Mouse (Mus musculus): ENCODE measurements around the gene Nmnat2.

The Nmnat2 gene

DNA sequence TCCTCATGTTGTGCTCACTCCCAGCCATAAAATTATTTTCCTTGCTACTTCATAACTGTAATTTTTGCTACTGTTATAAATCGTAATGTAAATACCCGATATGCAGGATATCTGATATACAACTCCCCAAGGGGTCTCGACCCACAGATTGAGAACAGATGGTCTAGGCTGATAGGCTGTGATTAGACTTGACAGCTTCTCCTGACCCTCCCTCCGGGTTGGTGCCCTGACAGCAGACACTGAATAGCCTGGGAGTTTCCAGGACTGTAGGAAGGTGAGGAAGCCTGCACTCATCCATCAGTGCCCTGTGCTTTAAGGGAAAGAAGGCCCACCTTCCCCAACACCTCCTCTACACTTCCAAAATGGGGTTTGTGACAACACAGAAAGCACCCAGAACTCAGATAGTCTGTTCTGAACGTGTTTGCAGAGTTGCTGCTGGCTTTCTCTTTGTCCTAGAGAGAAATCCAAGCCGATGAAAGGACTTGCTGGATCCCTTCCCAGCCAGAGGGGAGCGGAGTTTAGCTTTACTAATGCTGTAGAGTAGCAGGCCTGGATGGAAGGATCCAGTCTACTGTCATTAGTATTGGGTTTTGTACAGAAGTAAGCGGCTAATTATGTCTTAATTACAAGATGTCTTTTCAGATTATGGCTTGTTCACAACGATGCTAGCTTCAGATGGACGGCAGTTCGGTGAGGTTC is 61.8 kb downstream of the Nmnat2 start:
- in situ Hi-C loops (cut with MboI; ENCODE audit: low sequenced_read_pairs): no loop called here

- in situ Hi-C loops (cut with MboI; ENCODE audit: low sequenced_read_pairs): no loop called here
These were observed 64.3 kb downstream of the Nmnat2 start for GRCm38 (mm10) chr1:153019128-153019527.

DNA sequence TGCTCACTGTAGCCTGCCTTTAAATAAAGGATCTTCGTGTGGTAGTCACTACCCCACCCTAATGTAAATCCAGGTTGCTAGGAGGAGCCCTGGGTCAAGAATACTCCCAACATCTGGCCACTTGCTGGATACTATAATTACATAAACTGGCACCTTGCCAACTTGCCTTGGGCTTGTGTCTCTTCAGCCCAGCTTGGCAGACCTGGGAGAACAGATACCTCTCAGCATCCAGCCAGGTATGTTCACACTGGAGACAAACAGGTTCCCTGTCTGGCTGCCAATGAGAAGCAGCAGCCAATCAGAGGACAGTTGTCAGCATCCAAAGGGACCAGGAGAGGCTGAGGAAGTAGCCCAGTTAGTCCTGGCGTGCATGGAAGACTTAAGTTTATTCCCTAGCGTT is 64.8 kb downstream of the Nmnat2 start:
- in situ Hi-C loops (cut with MboI; ENCODE audit: low sequenced_read_pairs): no loop called here

- in situ Hi-C loops (cut with MboI; ENCODE audit: low sequenced_read_pairs): no loop called here
These were observed 66.3 kb downstream of the Nmnat2 start for GRCm38 (mm10) chr1:153021034-153021638.

- in situ Hi-C loops (cut with MboI; ENCODE audit: low sequenced_read_pairs): no loop called here
These were observed 68.2 kb downstream of the Nmnat2 start for GRCm38 (mm10) chr1:153023018-153023417.

- in situ Hi-C loops (cut with MboI; ENCODE audit: low sequenced_read_pairs): no loop called here
These were observed 69.1 kb downstream of the Nmnat2 start for GRCm38 (mm10) chr1:153023875-153024274.

- in situ Hi-C loops (cut with MboI; ENCODE audit: low sequenced_read_pairs): no loop called here
These were observed 69.7 kb downstream of the Nmnat2 start for GRCm38 (mm10) chr1:153024453-153024852.

- in situ Hi-C loops (cut with MboI; ENCODE audit: low sequenced_read_pairs): no loop called here
These were observed 76.6 kb downstream of the Nmnat2 start for GRCm38 (mm10) chr1:153031345-153031744.

- in situ Hi-C loops (cut with MboI; ENCODE audit: low sequenced_read_pairs): no loop called here
These were observed 77.2 kb downstream of the Nmnat2 start for GRCm38 (mm10) chr1:153031954-153032353.

DNA sequence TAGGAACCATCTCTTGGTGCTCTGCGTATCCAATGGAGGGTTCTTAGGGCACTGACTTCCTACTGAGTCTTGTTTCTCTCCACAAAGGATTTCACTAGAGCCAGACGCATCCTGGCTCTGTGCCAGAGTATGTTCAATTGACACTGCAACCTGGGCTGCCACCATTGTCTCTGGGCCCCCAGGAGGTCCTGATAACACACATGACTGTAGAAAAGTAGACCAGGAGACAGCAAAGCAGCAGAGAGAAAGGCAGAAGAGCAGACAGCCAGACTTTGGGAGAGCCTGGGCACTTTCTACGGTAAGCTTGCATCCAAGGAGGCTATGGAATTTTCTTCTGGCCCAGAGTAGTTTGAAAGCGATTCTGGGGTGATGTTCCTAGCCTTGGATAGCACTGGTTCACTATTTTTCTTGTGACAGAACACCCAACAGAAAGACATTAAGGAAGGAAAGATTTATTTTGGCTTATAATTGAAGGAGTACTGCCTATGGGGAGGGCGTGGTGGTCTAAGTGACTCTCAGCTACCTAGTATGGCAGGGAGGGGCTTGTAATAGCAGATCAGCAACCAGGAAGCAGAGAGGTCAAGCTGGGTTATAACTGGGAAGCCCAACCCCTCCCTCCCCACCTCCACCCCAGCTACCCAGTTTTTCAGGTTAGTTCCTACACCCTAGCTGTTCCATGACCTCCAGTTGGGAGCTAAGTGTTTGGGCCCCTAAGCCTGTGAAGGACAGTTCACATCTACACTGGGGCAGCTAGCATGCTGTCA is 78.5 kb downstream of the Nmnat2 start:
- in situ Hi-C loops (cut with MboI; ENCODE audit: low sequenced_read_pairs): no loop called here

DNA sequence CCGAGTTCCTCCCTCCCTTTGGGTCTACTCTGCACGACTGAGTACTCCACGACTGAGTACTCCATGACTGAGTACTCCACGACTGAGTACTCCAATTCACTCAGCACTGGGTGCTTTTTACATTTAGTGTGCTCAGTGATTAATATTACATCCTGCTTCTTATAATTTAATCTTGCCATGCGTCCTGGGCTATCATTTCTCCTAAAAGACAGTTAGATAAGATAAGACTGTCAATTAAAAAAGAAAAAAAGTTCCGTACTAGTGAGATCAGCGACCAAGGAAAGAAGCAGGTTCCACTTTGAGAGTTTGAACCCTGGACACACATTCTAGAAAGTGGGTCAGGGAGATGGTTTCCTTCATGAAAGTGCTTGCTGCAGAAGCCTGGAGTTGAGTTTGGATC is 79.3 kb downstream of the Nmnat2 start:
- in situ Hi-C loops (cut with MboI; ENCODE audit: low sequenced_read_pairs): no loop called here

DNA sequence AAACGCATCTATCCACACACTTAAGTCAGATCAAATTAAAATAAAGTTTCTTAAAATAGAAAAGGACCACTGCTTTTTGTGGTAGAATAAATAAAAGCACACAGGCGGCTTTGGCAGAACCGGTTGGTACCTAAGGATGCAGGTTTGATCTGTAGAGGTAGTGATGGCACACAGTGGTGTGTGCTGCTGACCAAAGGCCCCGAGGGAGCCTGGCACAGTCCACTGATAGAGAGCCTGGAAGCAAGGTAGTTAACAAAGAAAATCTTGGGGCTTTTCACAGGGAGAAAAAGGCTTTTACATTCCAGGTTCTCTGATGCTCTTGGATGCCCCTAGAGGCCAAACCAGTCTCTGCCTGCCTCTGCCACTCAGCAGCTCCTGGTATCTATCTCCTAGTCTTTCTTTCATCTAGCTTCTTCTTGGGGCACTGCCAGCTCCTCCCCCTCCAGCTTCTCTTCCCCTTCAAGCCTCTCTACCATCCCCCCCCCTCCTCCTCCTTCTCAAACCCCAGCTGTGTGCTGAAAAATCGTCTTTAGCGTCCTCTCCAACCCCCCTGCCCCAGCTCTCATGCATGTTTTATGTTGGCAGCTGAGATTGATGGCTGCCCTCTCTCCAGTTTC is 80.6 kb downstream of the Nmnat2 start:
- in situ Hi-C loops (cut with MboI; ENCODE audit: low sequenced_read_pairs): no loop called here

GRCm38 (mm10) chr1:153037353-153038345 is 82.9 kb downstream of the Nmnat2 start:
- in situ Hi-C loops (cut with MboI; ENCODE audit: low sequenced_read_pairs): no loop called here

GRCm38 (mm10) chr1:153040091-153040490 is 85.3 kb downstream of the Nmnat2 start:
- in situ Hi-C loops (cut with MboI; ENCODE audit: low sequenced_read_pairs): no loop called here

GRCm38 (mm10) chr1:153041046-153041445 is 86.3 kb downstream of the Nmnat2 start:
- in situ Hi-C loops (cut with MboI; ENCODE audit: low sequenced_read_pairs): no loop called here

GRCm38 (mm10) chr1:153042318-153042717 is 87.5 kb downstream of the Nmnat2 start:
- in situ Hi-C loops (cut with MboI; ENCODE audit: low sequenced_read_pairs): no loop called here

DNA sequence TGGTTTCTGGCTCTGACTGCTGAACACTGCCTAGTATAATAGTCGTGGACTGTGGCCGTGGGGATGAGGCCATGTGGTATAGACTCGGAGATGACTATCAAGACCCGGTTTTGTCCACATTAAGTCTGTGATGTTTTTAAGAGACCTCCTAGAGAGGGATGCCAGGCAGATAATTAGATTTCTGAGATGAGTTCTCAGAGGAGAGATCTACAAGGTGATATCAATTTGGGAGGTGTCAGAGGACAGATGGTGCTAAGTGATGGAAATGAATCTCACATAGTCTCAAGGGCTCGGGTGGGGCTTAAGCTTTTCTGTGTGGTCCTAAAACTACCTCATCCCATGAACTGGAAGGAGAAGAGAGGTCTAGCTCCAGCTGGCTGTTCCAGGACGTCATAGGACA is 88.5 kb downstream of the Nmnat2 start:
- in situ Hi-C loops (cut with MboI; ENCODE audit: low sequenced_read_pairs): no loop called here

- in situ Hi-C loops (cut with MboI; ENCODE audit: low sequenced_read_pairs): no loop called here
These were observed 90.6 kb downstream of the Nmnat2 start for GRCm38 (mm10) chr1:153045368-153045767.

DNA sequence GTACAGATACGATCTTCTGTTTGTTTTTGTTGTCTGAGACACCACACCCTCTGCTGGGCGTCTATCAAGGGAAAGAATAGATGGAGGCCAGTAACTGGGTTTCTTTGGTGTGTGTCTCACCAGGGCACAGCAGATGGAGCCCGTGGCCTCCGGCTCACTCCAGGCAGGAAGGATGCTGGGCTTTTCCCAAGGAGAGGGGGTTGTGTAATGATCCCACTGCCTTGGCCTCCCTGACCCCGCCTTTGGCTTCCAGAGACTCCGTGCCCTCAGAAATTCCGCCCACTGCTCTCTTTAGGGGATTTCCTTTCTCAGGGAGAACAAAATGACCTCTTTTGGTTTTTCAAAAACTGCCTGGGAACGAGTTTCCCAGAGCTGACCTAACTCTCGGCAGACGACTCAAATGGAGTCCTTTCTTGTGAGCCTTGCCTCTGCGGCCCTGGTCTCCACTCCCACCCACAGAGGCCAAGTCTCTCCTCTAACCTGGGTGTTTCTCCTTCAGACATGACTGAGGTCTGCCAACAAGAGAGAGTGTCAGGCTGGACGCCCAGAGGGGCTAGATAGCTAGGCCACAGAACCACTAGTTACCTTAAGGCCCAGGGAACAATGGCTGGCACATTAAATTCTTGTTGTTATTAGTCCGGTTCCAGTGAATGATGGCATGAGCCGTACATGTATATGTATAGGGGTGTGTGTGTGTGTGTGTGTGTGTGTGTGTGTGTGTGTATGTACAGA is 93.5 kb downstream of the Nmnat2 start:
- in situ Hi-C loops (cut with MboI; ENCODE audit: low sequenced_read_pairs): no loop called here

DNA sequence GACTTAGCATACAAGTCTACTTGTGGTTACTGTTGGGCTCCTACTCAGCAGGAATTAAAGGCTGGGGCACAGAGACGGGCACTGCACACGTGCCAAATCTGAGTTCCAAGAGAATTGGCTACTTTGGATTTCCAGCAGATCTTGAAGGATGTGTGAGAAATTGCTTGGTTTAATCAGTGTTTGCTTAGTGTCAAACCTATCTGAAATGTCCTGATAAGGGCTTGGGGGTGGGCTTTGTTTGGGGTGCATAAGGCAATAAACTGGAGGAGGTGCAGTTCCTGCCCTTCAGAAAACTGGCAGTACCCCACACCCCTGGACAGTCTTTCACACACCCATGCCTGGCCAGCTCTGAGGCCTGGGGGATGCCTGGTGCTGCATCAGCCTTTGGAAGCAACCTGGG is 94.7 kb downstream of the Nmnat2 start:
- in situ Hi-C loops (cut with MboI; ENCODE audit: low sequenced_read_pairs): no loop called here
